Mouse (Mus musculus) bone marrow, adult 2 months (tissue): ENCODE measurements around the gene Cdip1.

Source experiments
- CTCF ChIP-seq: fragments of 200-500 bp; IDR thresholded peaks from 2 replicates; pipeline ENCODE4 v1.5.1; 2011; ENCODE audit warnings: low read length, control low read depth; ENCODE audit not compliant: control insufficient read depth, insufficient read depth
- POLR2A ChIP-seq: fragments of 200-500 bp; IDR thresholded peaks from 2 replicates; pipeline ENCODE4 v1.6.1; 2011; ENCODE audit warnings: low read depth, mild to moderate bottlenecking, control low read depth, low read length, borderline replicate concordance; ENCODE audit not compliant: control insufficient read depth

GRCm38 (mm10) chr16:4835191-4835590 is 45.1 kb upstream of the Cdip1 start, which contains the start of gene 4930562C15Rik:
- TF ChIP-seq CTCF = no peak
- no peak for TF ChIP-seq POLR2A
